Mouse (Mus musculus) heart, embryonic 14.5 days (tissue): ENCODE results near the gene C130026I21Rik. TPM values are rescaled to one million over a fixed set of nuclear protein-coding genes. Genes with fewer than 3 reads are reported as not detected.
A peak's percentile ranks its signal among the peaks of the same experiment; 100 is the strongest.
"Not testable (repeated sequence)": the region's sequence is repeated elsewhere in the genome, so short reads cannot be mapped to it uniquely, and the experiment has no call there.

Source experiments
- ATAC-seq: fragments of 200-750 bp; cut with Nextera tagmentation; 2 replicates; pipeline ENCODE4 v1.8.0; 2017; ENCODE audit warnings: low read depth, moderate TSS enrichment; ENCODE audit not compliant: insufficient number of reproducible peaks, insufficient read depth, low FRiP score
- H3K27ac ChIP-seq, 2 experiments: fragments of 200-500 bp in 1 of 2; fragments of 300-500 bp in 1 of 2; sonication (generic) in 1 of 2; replicated peaks in 1 of 2; 2 replicates each; pipeline ENCODE4 v1.5.1; 2012 to 2014; ENCODE audit warnings: low read depth in 2 of 2, low read length in 2 of 2, control low read depth in 1 of 2, mild to moderate bottlenecking in 1 of 2, mixed read lengths in 1 of 2; ENCODE audit not compliant: control insufficient read depth in 1 of 2, insufficient read depth in 1 of 2
- H3K27me3 ChIP-seq: fragments of 300-500 bp; sonication (generic); 2 replicates; pipeline ENCODE4 v1.6.1; 2014; ENCODE audit warnings: mild to moderate bottlenecking, low read length, control low read depth; ENCODE audit not compliant: control insufficient read depth, insufficient read depth
- H3K36me3 ChIP-seq: fragments of 300-500 bp; sonication (generic); 2 replicates; pipeline ENCODE4 v1.6.1; 2014; ENCODE audit warnings: mild to moderate bottlenecking, control low read depth, low read length, mixed read lengths; ENCODE audit not compliant: control insufficient read depth, insufficient read depth
- H3K4me1 ChIP-seq, 2 experiments: fragments of 200-500 bp in 1 of 2; fragments of 300-500 bp in 1 of 2; sonication (generic) in 1 of 2; 2 replicates each; pipeline ENCODE4 v1.6.1; 2012 to 2014; ENCODE audit warnings: low read length in 2 of 2, control low read depth in 1 of 2, mixed read lengths in 1 of 2; ENCODE audit not compliant: control insufficient read depth in 2 of 2, insufficient read depth in 2 of 2
- H3K4me2 ChIP-seq: fragments of 300-500 bp; sonication (generic); 2 replicates; pipeline ENCODE4 v1.6.1; 2014; ENCODE audit warnings: mild to moderate bottlenecking, low read length
- H3K4me3 ChIP-seq, 2 experiments: fragments of 200-500 bp in 1 of 2; fragments of 300-500 bp in 1 of 2; sonication (generic) in 1 of 2; 2 replicates each; pipeline ENCODE4 v1.5.1; 2012 to 2014; ENCODE audit warnings: low read length in 2 of 2, mild to moderate bottlenecking in 2 of 2, control low read depth in 1 of 2, low read depth in 1 of 2, moderate library complexity in 1 of 2; ENCODE audit not compliant: control insufficient read depth in 1 of 2, insufficient read depth in 1 of 2
- H3K9ac ChIP-seq: fragments of 300-500 bp; sonication (generic); 2 replicates; pipeline ENCODE4 v1.6.1; 2014; ENCODE audit warnings: mild to moderate bottlenecking, low read length
- H3K9me3 ChIP-seq: fragments of 300-500 bp; sonication (generic); 2 replicates; pipeline ENCODE4 v1.6.1; 2016; ENCODE audit warnings: low read length, control low read depth; ENCODE audit not compliant: control insufficient read depth
- WGBS: fragments of 180-500 bp; shearing (Covaris S2); extraction: QIAGEN DNeasy Blood & Tissue Kit; methylation state at CpG from one replicate; pipeline ENCODE4 v1.1.7; 2014; 5-methylcytosine and 5-hydroxymethylcytosine counted together
- polyA plus RNA-seq: library from polyadenylated mRNA; unstranded; fragments of >200 nt; fragmentation: Nextera tagmentation; extraction: Ambion mirVana; gene quantifications from 2 replicates; pipeline ENCODE4 v1.2.1, GENCODE M21; 2014

The C130026I21Rik gene
- polyA plus RNA-seq, 1 experiment from 2014 or later: not detected

- not testable (repeated sequence) for H3K4me3 ChIP-seq, H3K9me3 ChIP-seq, ATAC-seq, H3K4me1 ChIP-seq, H3K27ac ChIP-seq, H3K27me3 ChIP-seq, H3K36me3 ChIP-seq, H3K9ac ChIP-seq, H3K4me2 ChIP-seq
- 70% methylated on average over 5 of the region's 6 CpGs for WGBS
Observed at GRCm38 (mm10) chr1:85118341-85118740, 152.0 kb downstream of the C130026I21Rik start.

DNA sequence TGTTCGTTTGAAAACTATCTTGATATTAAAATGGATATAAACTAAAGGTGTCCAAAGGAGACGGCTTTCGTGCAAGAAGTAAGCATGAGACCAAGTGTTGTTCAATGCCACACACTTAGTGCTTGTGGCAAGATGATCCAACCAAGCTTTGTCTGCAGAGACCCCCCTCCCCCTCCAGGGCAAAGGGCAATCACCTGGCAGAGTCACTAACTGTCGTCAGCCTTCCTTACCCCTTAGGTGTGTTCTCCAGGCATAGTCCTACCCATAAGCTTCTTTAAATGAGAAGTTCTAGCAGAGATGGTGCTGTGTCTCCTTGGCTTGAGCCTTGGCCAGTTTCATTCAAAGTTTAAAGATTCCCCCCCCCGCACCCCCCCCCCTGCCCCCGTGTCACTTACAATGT lies 152.8 kb downstream of the C130026I21Rik start:
- not testable (repeated sequence) for H3K9ac ChIP-seq, H3K9me3 ChIP-seq, H3K4me3 ChIP-seq, H3K27ac ChIP-seq, ATAC-seq, H3K27me3 ChIP-seq, H3K36me3 ChIP-seq, H3K4me2 ChIP-seq, H3K4me1 ChIP-seq
- 46% methylated on average over 4 of the region's 6 CpGs for WGBS

DNA sequence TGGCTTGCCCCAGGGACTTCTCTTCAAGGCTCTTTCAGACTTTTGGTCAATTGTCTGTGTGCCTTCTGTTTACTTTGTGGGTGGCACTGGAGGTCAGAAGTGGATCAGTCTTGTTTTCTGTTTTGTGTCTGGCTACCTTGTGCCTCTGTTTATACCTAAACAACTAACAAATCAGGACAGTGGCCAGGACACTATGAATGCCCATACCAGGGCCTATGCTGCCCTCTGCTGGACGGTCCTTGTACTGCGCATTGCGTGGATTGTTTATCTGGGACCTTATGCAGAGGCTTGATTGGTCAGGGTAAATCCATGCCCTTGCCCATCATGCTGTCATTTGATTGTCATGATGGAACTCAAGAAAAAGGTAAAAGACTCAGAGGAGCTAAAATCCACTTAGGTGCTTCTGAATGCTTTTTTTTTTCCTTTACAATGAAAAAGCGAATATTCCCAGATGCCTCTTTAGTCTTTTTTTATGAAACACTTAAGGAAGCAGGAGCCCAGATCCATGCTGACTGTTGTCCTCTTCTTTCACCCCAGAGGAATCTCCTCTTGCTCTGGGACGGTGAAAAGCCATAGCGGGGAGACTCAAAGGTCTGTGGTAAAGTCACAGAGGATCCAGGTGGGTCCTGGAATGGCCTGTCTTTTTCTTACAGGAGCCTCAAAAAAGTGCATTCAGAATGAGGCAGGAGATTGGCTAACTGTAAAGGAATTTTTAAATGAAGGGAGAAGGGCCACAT lies 155.5 kb downstream of the C130026I21Rik start:
- H3K9ac ChIP-seq, H3K27me3 ChIP-seq, H3K27ac ChIP-seq, ATAC-seq, H3K4me1 ChIP-seq, H3K4me3 ChIP-seq, H3K36me3 ChIP-seq, H3K4me2 ChIP-seq, H3K9me3 ChIP-seq: not testable (repeated sequence)
- WGBS: 47% methylated on average over 6 of the region's 6 CpGs

DNA sequence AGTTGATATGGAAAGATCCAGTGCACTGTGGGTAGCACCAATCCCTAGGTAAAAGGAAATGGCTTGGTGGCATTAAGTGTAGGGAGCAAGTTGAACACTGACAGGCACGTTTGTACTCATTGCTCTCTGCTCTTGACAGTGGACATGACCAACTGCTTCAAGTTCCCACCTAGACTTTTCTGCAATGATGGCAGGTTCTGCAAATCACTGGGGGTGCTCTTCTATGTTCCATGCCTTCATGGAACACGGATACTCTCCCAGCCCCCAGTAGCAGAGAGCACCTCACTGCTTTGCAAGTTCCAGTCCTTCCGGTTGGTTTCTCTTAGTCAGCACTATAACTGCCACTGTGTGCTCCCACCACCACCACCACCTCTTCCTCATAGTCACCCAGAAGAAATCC lies 156.3 kb downstream of the C130026I21Rik start:
- 62% methylated on average over 3 of the region's 3 CpGs for WGBS
- ATAC-seq: 0 out of 2 replicates have a peak, but pooled peaks have one; percentile 69

GRCm38 (mm10) chr1:85112889-85113288 lies 157.5 kb downstream of the C130026I21Rik start:
- 66% methylated on average over 2 of the region's 5 CpGs for WGBS
- ATAC-seq, H3K9me3 ChIP-seq, H3K4me1 ChIP-seq, H3K9ac ChIP-seq, H3K4me2 ChIP-seq, H3K27me3 ChIP-seq, H3K27ac ChIP-seq, H3K36me3 ChIP-seq, H3K4me3 ChIP-seq: not testable (repeated sequence)

More for the DNA sequence above, 156.3 kb downstream of the C130026I21Rik start:
- not testable (repeated sequence) for H3K27me3 ChIP-seq, H3K27ac ChIP-seq, H3K36me3 ChIP-seq, H3K4me3 ChIP-seq, H3K4me2 ChIP-seq, H3K9ac ChIP-seq, H3K4me1 ChIP-seq, H3K9me3 ChIP-seq

- H3K4me3 ChIP-seq, H3K36me3 ChIP-seq, H3K27me3 ChIP-seq, ATAC-seq, H3K9me3 ChIP-seq, H3K4me1 ChIP-seq, H3K4me2 ChIP-seq, H3K9ac ChIP-seq, H3K27ac ChIP-seq: not testable (repeated sequence)
- WGBS: 85% methylated on average over 7 of the region's 7 CpGs
Observed at GRCm38 (mm10) chr1:85112266-85112665, 158.1 kb downstream of the C130026I21Rik start.

- not testable (repeated sequence) for H3K4me1 ChIP-seq, H3K27me3 ChIP-seq, H3K27ac ChIP-seq, H3K9ac ChIP-seq, H3K4me3 ChIP-seq, H3K4me2 ChIP-seq, ATAC-seq, H3K36me3 ChIP-seq, H3K9me3 ChIP-seq
- 45% methylated on average over 7 of the region's 10 CpGs for WGBS
Observed at GRCm38 (mm10) chr1:85111572-85111971, 158.8 kb downstream of the C130026I21Rik start.

DNA sequence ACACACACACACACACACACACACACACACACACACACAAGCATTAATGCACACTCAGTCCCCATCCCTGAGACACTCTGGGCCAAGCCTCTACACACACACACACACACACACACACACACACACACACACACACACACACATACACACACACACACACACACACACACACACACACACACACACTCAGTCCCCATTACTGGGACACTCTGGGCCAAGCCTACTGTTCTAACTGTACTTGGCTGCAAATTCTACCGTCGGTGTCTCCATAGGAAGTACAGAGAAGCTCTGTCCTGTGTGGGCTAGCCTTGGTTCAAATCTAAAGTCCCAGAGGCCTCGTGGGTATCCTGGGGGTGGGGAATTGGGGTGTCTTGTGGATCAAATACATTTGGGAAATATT lies 159.5 kb downstream of the C130026I21Rik start:
- not testable (repeated sequence) for H3K9me3 ChIP-seq, ATAC-seq, H3K27ac ChIP-seq, H3K9ac ChIP-seq, H3K27me3 ChIP-seq, H3K4me3 ChIP-seq, H3K36me3 ChIP-seq, H3K4me1 ChIP-seq, H3K4me2 ChIP-seq
- whole genome bisulfite sequencing: 69% methylated on average over 2 of the region's 3 CpGs
